Mouse (Mus musculus): ENCODE measurements around the gene Siglecg.

DNA sequence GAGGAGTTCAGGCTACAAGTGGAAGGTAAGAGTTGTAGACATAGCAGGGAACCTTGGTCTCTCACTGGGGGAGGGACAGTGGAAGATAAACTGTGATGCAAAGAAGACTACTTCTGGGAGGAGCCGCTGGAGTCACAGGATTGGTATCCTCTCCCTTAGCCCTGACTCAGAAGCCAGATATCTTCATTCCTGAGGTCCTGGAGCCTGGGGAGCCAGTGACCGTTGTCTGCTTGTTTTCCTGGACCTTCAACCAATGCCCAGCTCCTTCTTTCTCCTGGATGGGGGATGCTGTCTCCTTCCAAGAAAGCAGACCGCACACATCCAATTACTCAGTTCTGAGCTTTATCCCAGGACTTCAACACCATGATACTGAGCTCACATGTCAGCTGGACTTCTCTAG, 1.1 kb downstream of the Siglecg start:
- TF ChIP-seq CTCF (IDR thresholded peaks at IDR 0.05) (no peak), POLR2A (IDR thresholded peaks at IDR 0.05; ENCODE audit: insufficient read depth, low read depth, low read length) (no peak), EP300 (IDR thresholded peaks at IDR 0.05; ENCODE audit: insufficient read depth, low read depth, low read length) (no peak)

Measured in heart, adult 2 months (tissue).